Mouse (Mus musculus) splenic B cell, adult 2 months (primary cell): ENCODE data around the gene Smco2.
A peak's percentile ranks its signal among the peaks of the same experiment; 100 is the strongest.

Experiments used
- DNase-seq: peaks from one replicate; pipeline ENCODE4 v3.0.0-alpha.2; 2011; ENCODE audit warnings: low read depth, low spot score
- H3K27me3 ChIP-seq: 2 replicates; pipeline ENCODE4 v1.6.1; 2012; ENCODE audit warnings: mild to moderate bottlenecking, low read length, moderate library complexity, mixed read lengths; ENCODE audit not compliant: control insufficient read depth, poor library complexity, insufficient read depth, severe bottlenecking
- H3K36me3 ChIP-seq: 2 replicates; pipeline ENCODE4 v1.6.1; 2012; ENCODE audit warnings: mild to moderate bottlenecking, low read length, moderate library complexity, mixed read lengths; ENCODE audit not compliant: control insufficient read depth, poor library complexity, insufficient read depth, severe bottlenecking

Gene Smco2

GRCm38 (mm10) chr6:146850050-146850449 lies at the start of gene Smco2:
Gene Smco2 (plus strand): TSS chr6:146850104.
- DNase-seq, result no peak
- Histone ChIP-seq H3K36me3 (no peaks in the 10 kb centered on the region), H3K27me3 (no peaks in the 10 kb centered on the region)

DNA sequence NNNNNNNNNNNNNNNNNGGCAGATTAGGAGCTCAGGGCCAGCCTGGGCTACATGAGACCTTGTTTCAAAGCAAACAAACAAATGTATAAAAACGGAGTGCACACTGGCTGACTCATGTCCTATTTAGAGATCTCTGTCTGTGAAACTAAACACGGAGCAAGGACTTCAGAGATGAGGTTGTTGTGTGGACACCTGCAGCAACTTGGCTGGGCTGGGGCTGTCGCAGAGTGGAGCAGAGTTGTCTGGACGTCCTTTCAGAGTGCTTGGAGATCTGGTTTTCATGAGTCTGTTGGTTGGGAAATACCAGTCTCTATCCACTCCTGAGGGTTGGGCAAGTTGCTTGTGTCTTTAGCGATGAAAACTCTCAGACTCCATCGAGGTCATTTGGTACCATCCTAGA lies 39.9 kb upstream of the Smco2 start:
- DNase-seq, result no peak
- no peaks in the 10 kb centered on the region for H3K27me3 ChIP-seq

GRCm38 (mm10) chr6:146813007-146813406 lies 36.9 kb upstream of the Smco2 start:
- Histone ChIP-seq H3K27me3 (no peaks in the 10 kb centered on the region), H3K36me3 (no peaks in the 10 kb centered on the region)
- no peak for DNase-seq

More for the DNA sequence above, 39.9 kb upstream of the Smco2 start:
- H3K36me3 ChIP-seq, result no peaks in the 10 kb centered on the region

GRCm38 (mm10) chr6:146820177-146820965 lies 29.5 kb upstream of the Smco2 start:
- Histone ChIP-seq H3K27me3 (no peaks in the 10 kb centered on the region), H3K36me3 (no peaks in the 10 kb centered on the region)
- no peak for DNase-seq

DNA sequence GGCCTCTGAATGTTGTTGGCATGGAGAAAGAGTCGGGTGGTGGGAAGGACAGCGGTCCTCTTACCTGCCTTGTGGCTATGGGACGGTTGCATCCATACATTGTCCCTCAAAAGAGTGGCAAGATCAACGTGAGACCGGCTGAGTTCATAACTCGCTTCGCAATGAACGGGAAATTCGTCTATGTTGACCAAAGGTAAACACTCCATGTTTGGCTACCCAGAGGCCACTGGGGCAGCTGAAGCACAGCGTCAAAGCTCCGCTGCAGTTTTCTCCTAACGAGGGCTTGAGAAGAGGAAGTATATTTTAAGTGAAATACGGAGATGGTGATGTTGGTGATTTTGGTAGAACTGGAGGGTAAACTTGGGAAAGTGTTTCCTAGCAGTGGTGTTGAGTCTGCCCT lies 27.9 kb upstream of the Smco2 start:
- H3K36me3 ChIP-seq, result no peaks in the 10 kb centered on the region
- DNase-seq, result no peak
- no peaks in the 10 kb centered on the region for H3K27me3 ChIP-seq

DNA sequence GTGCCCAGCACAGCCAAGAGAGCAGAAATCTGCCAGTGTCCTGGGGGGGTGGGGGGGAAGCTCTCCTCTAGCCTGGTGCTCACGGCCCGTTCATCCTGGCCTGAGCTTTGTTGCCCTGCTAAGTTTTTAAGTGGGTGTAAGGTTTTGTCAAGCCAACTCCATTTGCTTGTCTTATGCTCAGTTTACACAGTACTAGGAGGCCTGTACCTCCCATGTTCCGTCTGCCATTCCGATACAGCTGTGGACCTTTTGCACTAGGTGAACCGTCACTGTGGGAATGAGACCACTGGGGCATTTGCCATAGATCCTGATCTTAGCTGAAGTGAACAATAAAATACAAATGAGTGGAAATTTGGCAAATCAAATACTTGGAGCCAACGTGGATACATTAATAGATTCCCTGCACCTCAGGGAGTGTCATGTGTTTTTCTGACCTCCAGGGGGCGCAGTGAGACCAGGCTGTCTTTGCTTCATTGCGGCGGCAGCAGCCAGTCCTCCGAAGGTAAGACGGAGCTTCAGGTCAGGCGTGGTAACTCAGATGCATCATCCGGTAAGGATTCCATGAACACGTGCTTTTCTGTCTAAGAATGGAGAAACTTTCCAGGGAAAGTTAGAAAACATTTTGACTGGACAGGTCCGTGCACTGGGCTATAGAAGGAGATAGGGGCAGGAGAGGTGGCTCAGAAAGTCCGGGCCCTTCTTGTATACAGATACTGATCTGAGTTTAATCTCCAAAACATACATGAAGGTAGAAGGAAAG lies 25.0 kb upstream of the Smco2 start:
- peak; percentile 62 for DNase-seq
- no peaks in the 10 kb centered on the region for H3K27me3 ChIP-seq
- H3K36me3 ChIP-seq, result no peaks in the 10 kb centered on the region

DNA sequence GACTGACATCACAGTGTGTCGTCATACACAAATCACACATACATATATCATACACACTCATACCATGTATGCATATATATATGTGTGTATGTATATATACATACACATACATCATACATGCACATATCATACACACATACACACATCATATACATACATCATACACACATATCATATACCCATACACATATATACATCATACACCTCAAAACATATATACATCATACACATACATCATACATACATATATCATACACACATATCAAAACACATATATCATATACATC lies 24.5 kb upstream of the Smco2 start:
- DNase-seq, result no peak
- Histone ChIP-seq H3K36me3 (no peaks in the 10 kb centered on the region), H3K27me3 (no peaks in the 10 kb centered on the region)

DNA sequence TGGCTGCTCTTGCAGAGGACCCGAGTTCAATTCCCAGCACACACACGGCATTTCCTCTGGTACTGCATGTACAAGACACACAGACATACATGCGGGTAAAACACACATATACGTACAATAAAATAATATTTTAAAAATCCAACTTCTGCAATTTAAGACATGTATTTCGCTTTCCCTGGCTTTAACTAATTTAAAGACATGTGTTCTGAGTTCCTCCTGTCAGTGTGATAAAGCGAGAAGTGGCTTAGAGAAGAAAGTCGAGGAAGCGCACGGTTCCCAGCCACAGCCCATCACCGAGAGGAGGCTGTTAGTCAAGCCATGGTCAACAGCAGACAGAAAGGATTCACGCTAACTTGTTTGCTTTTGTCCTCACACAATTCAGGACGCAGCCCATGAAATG lies 18.6 kb upstream of the Smco2 start:
- Histone ChIP-seq H3K27me3 (no peaks in the 10 kb centered on the region), H3K36me3 (no peaks in the 10 kb centered on the region)
- no peak for DNase-seq

DNA sequence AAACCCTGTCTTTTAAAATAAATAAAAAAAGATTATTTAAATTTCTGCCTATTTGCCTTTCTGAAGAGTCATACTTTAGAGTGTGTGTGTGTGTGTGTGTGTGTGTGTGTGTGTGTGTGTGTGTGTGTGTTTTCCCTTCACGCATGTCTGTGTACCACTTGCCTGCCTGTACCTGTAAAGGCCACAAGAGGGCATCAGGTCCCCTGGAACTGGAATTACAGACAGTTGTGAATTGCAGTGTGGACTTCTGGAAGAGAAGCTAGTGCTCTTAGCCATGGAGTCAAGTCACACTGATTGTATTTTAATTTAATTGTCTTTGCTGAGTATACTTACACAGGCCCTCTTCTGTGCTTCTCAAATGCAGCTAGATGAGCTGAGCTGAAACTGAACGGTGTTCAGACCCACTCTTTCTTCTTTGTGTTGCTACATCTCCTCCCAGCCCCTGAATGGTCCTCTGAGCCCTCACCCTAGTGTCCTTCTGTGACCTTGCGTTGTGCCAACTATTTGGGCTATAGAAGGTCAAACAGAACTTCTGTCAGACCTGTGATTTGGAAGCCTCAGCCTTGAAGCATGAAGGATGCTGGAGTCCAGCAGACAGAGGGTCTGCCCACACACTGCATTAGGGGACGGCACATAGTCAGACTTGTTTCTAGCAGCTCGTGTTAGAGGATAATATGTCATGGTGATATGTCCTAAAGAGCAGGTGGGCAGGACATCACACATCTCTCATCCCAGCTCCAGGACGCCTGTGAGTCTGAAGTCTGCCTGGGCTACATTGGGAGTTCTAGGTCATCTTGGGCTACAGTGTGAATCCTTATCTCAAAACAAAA lies 16.2 kb upstream of the Smco2 start:
- no peaks in the 10 kb centered on the region for H3K27me3 ChIP-seq

GRCm38 (mm10) chr6:146834342-146834741 lies 15.6 kb upstream of the Smco2 start:
- H3K36me3 ChIP-seq, result no peaks in the 10 kb centered on the region
- no peak for DNase-seq

More for the DNA sequence above, 16.2 kb upstream of the Smco2 start:
- no peaks in the 10 kb centered on the region for H3K36me3 ChIP-seq
- peak; percentile 57 for DNase-seq

GRCm38 (mm10) chr6:146835784-146836183 lies 14.1 kb upstream of the Smco2 start:
- no peaks in the 10 kb centered on the region for H3K36me3 ChIP-seq
- no peak for DNase-seq
- no peaks in the 10 kb centered on the region for H3K27me3 ChIP-seq

More at GRCm38 (mm10) chr6:146834342-146834741, 15.6 kb upstream of the Smco2 start:
- H3K27me3 ChIP-seq, result no peaks in the 10 kb centered on the region

GRCm38 (mm10) chr6:146837316-146837715 lies 12.6 kb upstream of the Smco2 start:
- DNase-seq, result no peak
- no peaks in the 10 kb centered on the region for H3K36me3 ChIP-seq
- H3K27me3 ChIP-seq, result no peaks in the 10 kb centered on the region

DNA sequence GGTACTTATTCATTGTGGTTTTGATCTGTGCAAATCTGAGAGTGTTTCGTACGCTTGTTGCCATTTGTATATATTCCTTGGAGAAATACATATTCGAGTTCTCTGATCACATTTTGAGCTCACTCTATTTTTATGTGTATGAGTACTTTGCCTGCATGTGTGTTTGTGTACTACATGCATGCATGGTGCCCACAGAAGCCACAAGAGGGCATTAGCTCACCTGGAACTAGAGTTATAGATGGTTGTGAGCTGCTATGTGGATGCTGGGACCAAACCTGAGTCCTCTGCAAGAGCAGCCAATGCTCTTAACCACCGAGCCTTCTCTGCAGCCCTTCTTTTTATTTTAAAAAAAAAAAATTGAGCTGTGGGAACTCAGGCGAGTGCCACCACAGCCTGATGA lies 11.5 kb upstream of the Smco2 start:
- DNase-seq, result no peak
- H3K36me3 ChIP-seq, result no peaks in the 10 kb centered on the region
- H3K27me3 ChIP-seq, result no peaks in the 10 kb centered on the region

GRCm38 (mm10) chr6:146838863-146839262 lies 11.0 kb upstream of the Smco2 start:
- H3K36me3 ChIP-seq, result no peaks in the 10 kb centered on the region
- DNase-seq, result no peak
- H3K27me3 ChIP-seq, result no peaks in the 10 kb centered on the region

DNA sequence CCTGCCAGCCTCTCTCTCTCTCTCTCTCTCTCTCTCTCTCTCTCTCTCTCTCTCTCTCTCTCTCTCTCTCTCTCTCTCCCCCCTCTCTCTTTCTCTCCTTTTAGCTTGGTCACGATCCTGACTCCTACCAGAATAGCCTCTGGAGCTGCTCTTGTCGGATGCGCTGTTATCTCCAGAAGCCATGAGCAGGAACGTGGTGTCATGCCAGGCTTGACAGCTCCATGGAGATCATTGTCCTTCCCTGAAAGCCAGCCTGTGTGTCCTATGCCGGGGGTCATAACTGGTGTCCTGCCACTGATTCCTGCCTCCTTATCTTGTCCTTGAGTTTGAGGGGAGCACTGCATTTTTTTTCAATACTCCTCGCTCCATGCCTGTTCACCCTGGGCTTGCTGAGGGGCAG lies 5.0 kb upstream of the Smco2 start:
- Histone ChIP-seq H3K27me3 (no peaks in the 10 kb centered on the region), H3K36me3 (no peaks in the 10 kb centered on the region)
- DNase-seq, result no peak
